Mouse (Mus musculus): ENCODE data around the gene Rpl18a. TPM values are rescaled to one million over a fixed set of nuclear protein-coding genes. Genes with fewer than 3 reads are reported as not detected.
A peak's percentile ranks its signal among the peaks of the same experiment; 100 is the strongest.

The Rpl18a gene
- total RNA-seq (2021), result 100 to 1,000 TPM; 690 to 725 TPM

- peak; percentile 96 to 97 for DNase-seq (ENCODE audit: extremely low spot score in 1 of 2, low spot score in 2 of 2)
- intact Hi-C loops (cut with DNase I), result loop anchor here (5.0 kb wide), 1 partner anchor 480 kb away; no protein-coding TSS in a partner anchor
Observed at GRCm38 (mm10) chr8:70897021-70897680, at the start of gene Rpl18a. Rpl18a (minus strand) TSS chr8:70897412.

GRCm38 (mm10) chr8:70943187-70943586, 46.0 kb upstream of the Rpl18a start:
- intact Hi-C loops (cut with DNase I), result no loop called here

GRCm38 (mm10) chr8:70941478-70941877, 44.3 kb upstream of the Rpl18a start:
- intact Hi-C loops (cut with DNase I), result no loop called here
- no peak for DNase-seq (ENCODE audit: extremely low spot score in 1 of 2, low spot score in 2 of 2)

More at GRCm38 (mm10) chr8:70943187-70943586, 46.0 kb upstream of the Rpl18a start:
- DNase-seq (ENCODE audit: extremely low spot score in 1 of 2, low spot score in 2 of 2), result no peak

- DNase-seq (ENCODE audit: extremely low spot score in 1 of 2, low spot score in 2 of 2), result no peak
- intact Hi-C loops (cut with DNase I), result no loop called here
Observed at GRCm38 (mm10) chr8:70937200-70937599, 40.0 kb upstream of the Rpl18a start.

GRCm38 (mm10) chr8:70934786-70935185, 37.6 kb upstream of the Rpl18a start:
- intact Hi-C loops (cut with DNase I), result no loop called here
- no peak for DNase-seq (ENCODE audit: extremely low spot score in 1 of 2, low spot score in 2 of 2)

GRCm38 (mm10) chr8:70933036-70933435, 35.8 kb upstream of the Rpl18a start:
- no peak for DNase-seq (ENCODE audit: extremely low spot score in 1 of 2, low spot score in 2 of 2)
- intact Hi-C loops (cut with DNase I), result no loop called here

- DNase-seq (ENCODE audit: extremely low spot score in 1 of 2, low spot score in 2 of 2), result peak in 1 of 2 experiments; percentile 23
- intact Hi-C loops (cut with DNase I), result no loop called here
Observed at GRCm38 (mm10) chr8:70931731-70932130, 34.5 kb upstream of the Rpl18a start.

GRCm38 (mm10) chr8:70928778-70929322, 31.6 kb upstream of the Rpl18a start:
- intact Hi-C loops (cut with DNase I), result no loop called here
- no peak for DNase-seq (ENCODE audit: extremely low spot score in 1 of 2, low spot score in 2 of 2)

GRCm38 (mm10) chr8:70928096-70928495, 30.9 kb upstream of the Rpl18a start:
- intact Hi-C loops (cut with DNase I), result no loop called here
- no peak for DNase-seq (ENCODE audit: extremely low spot score in 1 of 2, low spot score in 2 of 2)

- intact Hi-C loops (cut with DNase I), result no loop called here
- no peak for DNase-seq (ENCODE audit: extremely low spot score in 1 of 2, low spot score in 2 of 2)
Observed at GRCm38 (mm10) chr8:70926396-70926795, 29.2 kb upstream of the Rpl18a start.

GRCm38 (mm10) chr8:70925754-70926153, 28.5 kb upstream of the Rpl18a start:
- no peak for DNase-seq (ENCODE audit: extremely low spot score in 1 of 2, low spot score in 2 of 2)
- intact Hi-C loops (cut with DNase I), result no loop called here

- intact Hi-C loops (cut with DNase I), result no loop called here
- no peak for DNase-seq (ENCODE audit: extremely low spot score in 1 of 2, low spot score in 2 of 2)
Observed at GRCm38 (mm10) chr8:70924151-70924550, 26.9 kb upstream of the Rpl18a start.

GRCm38 (mm10) chr8:70920049-70920922, 23.1 kb upstream of the Rpl18a start:
- intact Hi-C loops (cut with DNase I), result no loop called here
- peak in 1 of 2 experiments; percentile 12 for DNase-seq (ENCODE audit: extremely low spot score in 1 of 2, low spot score in 2 of 2)

GRCm38 (mm10) chr8:70914704-70915103, 17.5 kb upstream of the Rpl18a start:
- no peak for DNase-seq (ENCODE audit: extremely low spot score in 1 of 2, low spot score in 2 of 2)
- intact Hi-C loops (cut with DNase I), result no loop called here

- intact Hi-C loops (cut with DNase I), result no loop called here
- DNase-seq (ENCODE audit: extremely low spot score in 1 of 2, low spot score in 2 of 2), result peak in 1 of 2 experiments; percentile 39
Observed at GRCm38 (mm10) chr8:70913523-70913922, 16.3 kb upstream of the Rpl18a start.

GRCm38 (mm10) chr8:70912955-70913354, 15.7 kb upstream of the Rpl18a start:
- intact Hi-C loops (cut with DNase I), result no loop called here
- peak in 1 of 2 experiments; percentile 41 for DNase-seq (ENCODE audit: extremely low spot score in 1 of 2, low spot score in 2 of 2)

GRCm38 (mm10) chr8:70911596-70911995, 14.4 kb upstream of the Rpl18a start:
- intact Hi-C loops (cut with DNase I), result no loop called here
- peak in 1 of 2 experiments; percentile 57 for DNase-seq (ENCODE audit: extremely low spot score in 1 of 2, low spot score in 2 of 2)

- intact Hi-C loops (cut with DNase I), result no loop called here
Observed at GRCm38 (mm10) chr8:70907518-70907917, 10.3 kb upstream of the Rpl18a start.

GRCm38 (mm10) chr8:70905831-70906736, 8.9 kb upstream of the Rpl18a start, which contains the start of gene Map1s:
Map1s (plus strand) TSS chr8:70905932.
- DNase-seq (ENCODE audit: extremely low spot score in 1 of 2, low spot score in 2 of 2), result peak; percentile 83 to 93
- intact Hi-C loops (cut with DNase I), result no loop called here

More at GRCm38 (mm10) chr8:70907518-70907917, 10.3 kb upstream of the Rpl18a start:
- no peak for DNase-seq (ENCODE audit: extremely low spot score in 1 of 2, low spot score in 2 of 2)

All from left cerebral cortex, postnatal 10 days (tissue).